Mouse (Mus musculus): Measurements from ENCODE around the gene Smug1.

DNA sequence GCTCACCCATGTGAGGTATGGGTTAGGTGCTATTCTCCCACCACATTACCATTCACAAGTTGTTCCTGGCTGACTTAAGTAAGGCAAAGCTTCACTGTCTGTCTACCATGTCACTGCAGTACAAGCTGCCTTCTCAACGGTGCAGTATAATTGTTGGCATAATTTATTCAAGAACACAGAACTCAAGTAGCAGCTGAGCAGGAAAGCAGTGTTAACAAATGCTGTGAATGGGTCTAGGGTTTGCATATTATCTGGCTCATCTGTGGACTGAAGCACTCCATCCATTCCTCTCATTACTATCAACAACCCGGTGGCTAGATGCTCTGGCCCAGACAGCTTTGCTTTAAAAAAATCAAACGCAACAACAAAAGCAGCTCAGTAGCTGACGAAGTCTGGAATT is 30.9 kb upstream of the Smug1 start:
- TF ChIP-seq CHD2 (IDR thresholded peaks at IDR 0.05; ENCODE audit: low read depth, low read length) (no peak), MAFK (IDR thresholded peaks at IDR 0.05; ENCODE audit: insufficient read depth, low read depth, low read length) (no peak)

Measured in ES-E14 (cell line).